Mouse (Mus musculus) right cerebral cortex, adult 18-20 months (tissue): ENCODE results near the gene Ckap2l.

ENCODE experiments used
- DNase-seq: peaks from one replicate; pipeline ENCODE4 v3.0.0; 2022; ENCODE audit warnings: mixed read lengths

The Ckap2l gene

DNA sequence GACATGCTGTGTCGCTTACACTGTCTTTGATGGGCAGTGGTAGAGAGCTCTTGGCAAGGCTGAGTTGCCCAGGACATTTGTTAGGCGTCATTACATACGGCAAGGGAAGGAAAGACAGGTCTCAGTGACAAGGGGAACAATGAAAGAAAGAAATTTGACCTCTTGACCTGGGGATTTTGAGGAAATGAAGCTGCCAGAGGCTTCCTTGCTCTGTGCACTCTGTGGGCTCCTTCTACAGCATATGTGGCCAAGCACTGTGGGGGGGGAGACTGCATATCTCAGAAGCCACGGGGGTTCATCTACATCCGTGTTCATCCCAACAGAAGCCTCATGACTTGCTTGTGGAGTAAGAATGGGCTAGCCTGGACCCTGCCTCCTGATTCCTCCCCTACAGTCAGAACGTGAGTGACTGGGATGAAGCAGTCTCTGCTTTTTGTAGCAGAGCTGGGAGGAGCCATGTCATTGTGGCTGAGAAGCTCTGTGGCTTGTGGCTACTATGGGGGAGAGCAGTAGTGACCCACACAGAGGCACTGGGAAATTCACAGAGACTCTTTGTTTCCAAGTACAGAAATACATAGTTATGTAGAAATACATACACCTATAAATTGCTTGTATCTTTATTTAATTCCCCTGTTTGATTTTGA is 35.7 kb downstream of the Ckap2l start:
- no peak for DNase-seq

DNA sequence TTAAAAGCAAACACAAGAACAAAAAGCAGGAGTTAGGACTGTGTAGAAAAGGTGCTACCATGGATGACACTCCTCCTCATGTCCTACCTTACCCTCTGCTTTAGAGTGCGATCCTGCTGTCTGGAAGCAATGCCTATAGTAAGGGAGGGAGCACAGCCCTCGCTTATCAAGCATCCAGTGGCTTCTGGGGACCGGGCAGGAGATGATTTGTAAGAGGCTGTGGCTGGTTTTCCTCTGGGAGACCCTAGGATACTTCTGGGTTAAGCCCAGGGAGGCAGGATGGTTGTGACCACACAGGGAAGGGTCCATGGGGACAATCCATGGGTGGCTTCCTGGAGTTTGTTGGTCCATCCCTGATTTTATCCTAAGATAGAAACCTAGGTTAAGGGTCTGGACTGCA is 36.4 kb downstream of the Ckap2l start:
- no peak for DNase-seq

DNA sequence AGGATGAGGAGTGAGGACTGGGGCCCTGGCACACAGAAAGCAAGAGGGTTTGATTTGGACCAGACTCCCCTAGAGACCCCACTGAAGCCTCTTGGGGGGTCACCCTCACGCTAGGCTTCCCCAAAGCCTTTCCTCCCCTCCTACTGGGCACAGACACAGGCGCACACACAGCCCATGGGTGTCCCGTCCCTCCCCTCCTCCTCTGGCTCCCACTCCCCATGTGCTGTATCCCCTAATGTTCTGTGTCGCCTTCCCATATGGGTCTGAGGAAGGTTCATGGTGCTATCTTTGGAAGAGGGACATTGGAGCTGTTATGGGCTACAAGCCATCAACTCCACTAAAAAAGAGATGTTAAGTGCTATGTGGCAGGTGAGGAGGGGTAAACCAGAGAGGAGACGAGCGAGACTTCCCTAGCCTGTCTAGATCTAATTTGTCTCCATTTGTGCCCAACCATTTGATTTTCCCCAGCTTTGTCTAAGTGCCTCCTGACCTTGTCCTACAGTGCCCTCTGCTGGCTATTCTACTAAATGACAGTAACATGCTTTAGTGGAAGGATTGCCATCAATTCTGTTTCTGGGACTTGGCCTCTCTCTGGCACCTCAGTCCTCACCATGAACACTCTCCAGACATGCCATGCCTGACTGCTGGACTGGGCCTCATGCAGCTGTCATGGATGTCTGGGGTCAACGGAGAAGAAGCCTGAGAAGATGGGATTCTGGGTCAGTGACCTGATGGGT is 38.4 kb downstream of the Ckap2l start:
- peak; percentile 75 for DNase-seq

DNA sequence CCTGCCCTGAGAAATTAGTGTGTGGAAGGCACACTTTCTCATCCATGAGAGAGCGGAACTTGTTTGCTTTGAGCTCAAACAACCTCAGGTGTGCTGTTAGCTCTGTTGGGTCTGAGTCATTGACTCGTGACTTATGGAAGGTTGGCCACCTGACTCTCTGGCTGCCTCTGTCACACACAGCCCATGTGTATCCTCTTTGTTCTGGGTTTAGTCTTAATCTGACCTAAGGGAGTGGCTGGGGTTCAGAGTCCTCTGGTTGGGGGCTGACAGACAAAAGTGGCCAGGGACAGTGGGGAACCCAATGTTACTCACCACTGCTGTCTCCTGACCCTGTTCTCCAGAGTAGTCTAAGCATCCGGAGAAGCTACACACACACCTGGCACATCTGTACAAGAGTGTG is 39.0 kb downstream of the Ckap2l start:
- no peak for DNase-seq

DNA sequence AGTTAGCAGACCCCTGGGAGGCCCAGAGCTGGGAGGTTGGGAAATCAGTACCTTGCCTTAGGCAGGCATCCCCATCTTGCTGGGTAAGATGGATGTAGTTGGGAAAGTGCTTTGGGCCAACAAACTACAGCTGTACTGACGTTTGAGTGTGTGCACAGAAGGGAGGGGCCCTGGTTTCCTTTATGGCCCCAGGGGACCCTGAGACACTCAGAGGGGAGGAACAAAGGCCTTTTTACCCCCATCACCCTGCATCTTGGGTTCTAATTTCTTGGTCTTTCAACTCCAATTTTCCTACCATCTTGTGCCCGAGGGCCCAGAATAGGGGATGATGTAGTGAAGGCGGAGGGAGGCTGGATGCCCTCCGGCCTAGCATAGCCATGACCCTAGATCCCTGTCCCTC is 41.0 kb downstream of the Ckap2l start:
- no peak for DNase-seq

DNA sequence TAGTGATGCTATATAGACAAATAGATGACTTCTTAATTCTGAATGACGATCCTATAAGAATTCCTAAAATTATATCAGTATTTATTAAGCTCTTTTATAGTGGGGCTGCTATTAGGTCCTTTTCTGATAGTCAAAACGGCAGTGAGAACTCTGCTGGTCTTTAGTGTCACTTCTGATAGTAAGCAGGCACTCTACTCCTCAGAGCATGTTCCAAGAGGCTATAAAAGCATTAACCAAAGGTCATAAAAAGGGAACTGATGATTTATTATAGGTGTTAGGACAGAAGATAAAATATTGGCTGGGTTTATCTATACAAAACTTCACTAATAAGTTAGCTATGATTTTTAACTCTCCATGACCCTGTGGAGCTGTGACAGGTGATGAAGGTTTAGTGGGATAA is 42.9 kb downstream of the Ckap2l start:
- DNase-seq = no peak

DNA sequence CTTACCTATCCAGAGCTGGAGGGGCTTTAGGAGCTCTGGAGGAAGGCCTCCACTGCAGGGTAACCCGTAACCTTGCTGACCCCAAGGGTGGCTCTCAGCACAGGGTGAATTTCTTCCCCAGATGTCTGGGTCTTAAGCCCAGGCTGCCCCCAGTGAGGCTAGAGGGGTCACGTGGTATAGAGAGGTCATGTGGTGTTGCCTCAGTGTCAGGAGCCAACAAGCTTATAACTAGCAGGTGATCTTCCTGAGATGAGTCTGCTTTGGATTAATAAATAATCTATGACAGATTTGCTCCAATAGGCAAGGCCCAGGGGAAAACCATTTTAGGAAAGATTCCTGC is 43.4 kb downstream of the Ckap2l start:
- DNase-seq = no peak

DNA sequence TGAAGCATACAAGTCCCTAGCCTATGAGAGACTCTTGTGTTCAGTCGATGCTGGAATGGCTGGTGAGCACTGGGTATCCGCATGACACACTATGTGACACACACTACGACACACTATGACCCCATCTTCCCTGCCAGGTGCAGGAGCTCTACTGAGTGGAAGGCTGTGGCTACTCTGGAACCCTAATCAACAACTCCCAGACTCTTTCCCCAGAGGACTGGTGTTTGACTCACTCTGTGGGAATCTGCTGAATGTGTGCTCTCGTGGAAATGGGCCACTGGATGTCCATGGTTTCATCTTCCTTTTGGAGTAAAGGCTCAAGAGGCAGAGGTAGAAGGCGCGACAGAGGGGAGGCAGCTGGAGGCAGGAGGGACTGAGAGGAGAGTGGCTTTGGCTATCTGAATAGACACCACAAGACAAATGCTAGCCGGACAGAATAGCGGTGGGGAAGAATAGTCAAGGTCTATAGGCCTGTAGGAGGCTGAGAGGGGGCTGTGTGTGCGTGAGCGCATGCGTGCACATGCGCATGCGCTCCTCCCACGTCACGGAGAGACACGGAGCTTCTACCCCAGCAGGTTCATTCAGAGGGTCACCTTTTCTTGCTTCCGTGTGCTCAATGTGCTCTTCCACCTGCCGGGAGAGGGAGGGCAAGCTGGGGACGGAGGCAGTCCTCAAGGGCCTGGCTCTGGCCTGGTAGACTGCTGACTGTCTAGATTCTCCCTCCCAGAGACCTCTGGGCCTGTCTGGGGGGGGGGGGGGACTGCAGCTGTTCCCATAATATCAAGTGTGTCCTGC is 44.0 kb downstream of the Ckap2l start:
- no peak for DNase-seq

DNA sequence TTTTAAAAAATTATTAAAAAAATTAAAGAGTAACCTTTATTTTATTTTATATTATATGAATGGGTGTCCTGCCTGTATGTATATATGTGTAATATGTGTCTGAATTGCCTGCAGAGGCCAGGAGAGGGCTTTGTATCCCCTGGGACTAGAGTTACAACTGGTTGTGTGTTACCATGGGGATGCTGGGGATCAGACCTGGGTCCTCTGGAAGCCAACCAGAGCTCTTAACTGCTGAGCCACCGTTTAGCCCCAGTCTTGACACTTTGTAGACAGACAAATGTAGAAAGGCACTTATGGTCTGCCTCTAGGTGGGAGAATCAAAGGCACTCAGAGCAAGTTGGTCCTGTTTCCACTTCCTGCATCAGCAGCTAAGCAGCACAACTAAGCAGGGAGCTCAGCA is 47.7 kb downstream of the Ckap2l start:
- no peak for DNase-seq

DNA sequence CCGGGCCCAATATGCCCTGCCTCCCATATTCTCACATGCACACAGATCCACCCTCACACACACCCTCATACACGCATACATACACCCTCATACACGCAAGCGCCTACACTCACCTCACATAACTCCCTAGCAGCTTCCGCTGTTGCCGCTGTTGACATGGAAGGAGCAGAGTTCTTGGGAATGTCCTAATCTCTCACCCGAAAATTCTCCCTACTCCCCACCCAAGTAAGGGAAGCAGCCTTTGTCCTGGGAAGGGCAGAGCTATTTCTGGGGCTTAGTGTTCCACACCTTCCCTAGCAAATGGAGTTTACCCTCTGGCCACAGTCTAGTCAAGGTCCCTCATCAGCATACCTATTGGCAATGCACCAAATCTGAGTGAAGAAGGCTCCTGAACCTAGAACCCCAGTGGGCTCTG is 49.3 kb downstream of the Ckap2l start:
- no peak for DNase-seq

DNA sequence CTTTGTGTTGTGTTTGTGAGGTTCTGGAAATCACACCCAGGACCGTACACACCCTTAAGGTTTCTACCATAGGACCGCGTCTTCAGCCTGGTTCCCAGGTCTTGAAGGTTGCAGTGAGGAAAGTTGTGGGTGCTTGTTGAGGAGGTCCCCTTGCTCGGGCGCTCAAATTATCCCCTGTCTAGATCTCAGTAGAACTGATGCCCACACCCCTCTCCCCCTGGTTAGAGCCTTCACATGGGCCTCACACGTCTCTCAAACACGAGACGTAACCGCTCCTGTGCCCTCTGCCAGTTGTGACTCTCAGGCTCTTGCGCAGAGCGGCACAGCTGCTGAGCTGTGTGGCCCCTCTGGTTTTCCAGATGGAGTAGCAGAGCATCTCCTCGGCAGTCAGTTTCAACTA is 50.1 kb downstream of the Ckap2l start:
- no peak for DNase-seq

DNA sequence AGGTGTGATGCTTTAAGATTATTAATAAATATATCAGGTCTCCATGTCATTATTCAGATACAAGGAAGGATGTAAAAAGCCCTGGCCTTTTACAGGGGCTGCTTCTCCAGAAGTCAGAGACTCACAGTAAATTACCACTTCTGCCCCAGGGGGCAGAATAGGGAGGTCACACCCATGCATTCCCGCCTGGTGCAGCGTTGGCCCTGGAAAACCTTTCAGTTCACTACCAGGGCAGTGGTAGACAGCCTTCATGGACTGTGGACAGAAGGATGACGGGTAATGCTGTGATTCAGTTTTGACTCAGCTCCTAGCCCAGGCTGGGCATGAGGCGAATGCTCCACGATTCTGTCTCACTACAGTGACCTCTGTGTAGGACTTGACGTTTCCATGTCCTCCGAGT is 50.6 kb downstream of the Ckap2l start:
- DNase-seq = no peak

DNA sequence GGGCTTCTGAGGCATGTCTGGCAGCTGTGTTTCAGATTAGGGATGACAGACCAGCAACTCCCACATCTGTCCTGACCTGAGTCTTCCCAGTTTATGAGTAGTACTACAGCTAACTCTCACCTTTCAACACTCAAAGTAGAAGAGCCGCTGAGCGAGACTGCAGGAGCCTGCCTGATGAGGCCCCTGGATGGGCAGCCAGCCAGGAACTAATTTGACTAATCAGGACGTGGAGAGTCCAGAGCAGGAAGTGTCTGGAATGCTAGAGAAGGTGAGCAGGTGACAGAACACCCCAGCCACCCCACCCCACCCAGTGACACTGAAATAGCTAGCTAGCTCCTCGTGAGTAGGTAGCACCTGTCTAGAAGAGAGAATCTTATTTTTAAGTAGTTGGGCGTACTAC is 51.4 kb downstream of the Ckap2l start:
- no peak for DNase-seq

DNA sequence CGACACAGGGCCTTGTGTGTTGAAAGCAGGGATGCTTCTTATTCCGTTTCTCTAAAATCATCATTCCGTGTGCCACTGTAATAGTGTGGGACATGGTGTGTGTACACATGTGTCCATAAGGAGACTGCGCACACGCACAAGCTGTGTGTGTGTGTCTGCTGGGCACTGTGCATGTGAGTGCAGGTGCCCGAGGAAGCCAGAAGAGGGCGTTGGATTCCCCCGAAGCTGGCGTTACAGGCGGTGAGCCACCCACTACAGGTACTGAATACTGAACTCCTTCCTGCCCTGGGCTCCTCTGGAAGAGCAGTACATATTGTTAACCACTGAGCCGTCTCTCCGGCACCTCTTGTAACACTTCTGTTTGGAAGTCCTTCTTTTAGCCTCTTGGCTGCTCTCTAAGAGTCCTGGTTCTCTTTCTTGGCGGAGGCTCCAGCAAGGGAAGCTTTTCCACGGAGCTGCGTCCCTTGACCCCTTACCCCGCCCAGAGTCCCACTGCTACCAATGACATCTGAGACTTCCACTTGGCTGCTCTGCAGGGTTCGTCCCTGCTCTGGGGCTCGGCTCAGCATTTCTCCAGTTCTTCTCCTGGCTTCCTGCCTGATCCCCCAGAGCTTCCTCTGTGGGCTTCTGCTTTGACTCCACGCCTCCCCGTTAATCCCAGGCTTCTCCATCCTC is 52.4 kb downstream of the Ckap2l start:
- no peak for DNase-seq

DNA sequence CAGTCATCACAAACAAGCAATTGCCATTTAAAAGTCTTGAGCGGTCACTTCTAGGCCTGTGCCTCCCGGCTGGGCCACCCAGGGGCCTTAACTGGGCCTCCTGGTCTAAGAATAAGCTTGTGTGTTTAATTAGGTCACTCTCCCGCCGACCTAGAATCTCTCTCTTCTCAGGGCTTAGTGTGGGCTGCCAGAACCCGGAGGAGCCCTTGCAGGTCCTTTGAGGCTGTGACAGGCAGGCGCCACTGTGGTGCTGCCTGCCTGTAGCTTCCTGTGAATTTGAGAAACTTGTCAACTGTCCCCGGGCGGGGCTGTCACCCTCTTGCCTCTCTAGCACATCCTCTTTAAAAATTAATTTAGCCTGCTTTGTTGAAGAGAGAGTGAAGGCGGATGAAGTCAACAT is 53.2 kb downstream of the Ckap2l start:
- peak; percentile 35 for DNase-seq

DNA sequence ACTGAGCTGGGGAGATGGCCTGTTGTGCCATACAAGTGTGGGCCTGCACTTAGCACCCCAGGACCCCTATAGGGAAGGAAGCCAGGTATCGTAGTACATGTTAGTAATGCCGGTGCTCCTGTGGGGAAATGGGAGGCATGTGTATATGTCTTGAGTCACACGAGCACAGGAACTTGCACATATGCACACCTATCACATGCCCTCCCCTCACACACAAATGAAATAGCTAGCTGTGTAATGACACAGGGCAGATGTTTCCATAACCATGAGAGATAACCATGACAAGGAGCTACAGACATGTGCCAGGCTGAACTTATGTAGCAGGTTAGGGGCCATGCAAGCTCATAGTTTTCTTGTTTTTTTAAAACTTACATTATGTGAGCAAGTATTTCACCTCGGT is 54.0 kb downstream of the Ckap2l start:
- DNase-seq = no peak

DNA sequence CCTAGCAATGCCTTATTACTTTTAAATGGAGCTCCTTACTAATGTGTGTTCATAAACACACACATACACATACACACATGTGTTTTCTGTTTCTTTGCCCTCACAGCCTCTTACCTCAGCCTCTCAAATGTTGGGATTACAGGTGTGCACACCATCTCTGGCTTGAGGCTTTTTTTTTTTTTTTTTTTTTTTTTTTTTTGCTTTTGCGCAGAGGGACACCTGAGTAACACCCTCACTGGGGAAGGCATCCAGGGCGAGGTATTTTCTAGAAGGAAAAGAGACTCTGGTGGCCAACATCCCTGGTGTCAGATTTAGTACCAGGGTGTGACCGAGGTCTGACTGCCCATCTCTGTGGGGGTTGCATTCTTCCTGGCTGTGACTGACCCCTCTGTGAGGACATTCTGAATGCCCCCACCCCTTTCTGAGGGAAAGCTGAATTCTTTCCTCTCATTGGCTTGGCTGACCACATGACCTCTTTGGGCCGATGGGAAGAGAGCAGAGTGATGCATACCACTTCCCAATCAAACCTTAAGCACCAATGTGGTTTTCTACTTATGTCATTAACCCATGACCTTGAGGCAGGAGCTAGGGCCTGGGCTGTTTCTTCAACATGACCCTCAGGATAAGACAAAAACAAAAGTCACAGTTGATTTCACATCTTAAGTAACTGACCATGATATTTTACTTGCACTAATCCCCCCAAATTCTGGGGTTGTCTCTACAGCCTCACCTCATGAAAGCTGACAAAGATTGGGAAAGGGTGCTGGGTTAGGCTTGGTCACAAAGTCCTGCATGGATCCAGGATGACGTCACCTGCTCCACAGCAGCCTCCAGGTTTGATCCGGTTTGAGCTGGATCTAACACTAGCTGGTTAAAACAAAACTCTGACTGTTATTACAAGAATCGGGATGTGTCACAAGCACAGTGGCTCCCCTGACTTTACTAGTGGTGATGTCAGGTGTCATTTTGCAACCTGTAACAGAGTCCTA is 54.9 kb downstream of the Ckap2l start:
- DNase-seq = no peak

DNA sequence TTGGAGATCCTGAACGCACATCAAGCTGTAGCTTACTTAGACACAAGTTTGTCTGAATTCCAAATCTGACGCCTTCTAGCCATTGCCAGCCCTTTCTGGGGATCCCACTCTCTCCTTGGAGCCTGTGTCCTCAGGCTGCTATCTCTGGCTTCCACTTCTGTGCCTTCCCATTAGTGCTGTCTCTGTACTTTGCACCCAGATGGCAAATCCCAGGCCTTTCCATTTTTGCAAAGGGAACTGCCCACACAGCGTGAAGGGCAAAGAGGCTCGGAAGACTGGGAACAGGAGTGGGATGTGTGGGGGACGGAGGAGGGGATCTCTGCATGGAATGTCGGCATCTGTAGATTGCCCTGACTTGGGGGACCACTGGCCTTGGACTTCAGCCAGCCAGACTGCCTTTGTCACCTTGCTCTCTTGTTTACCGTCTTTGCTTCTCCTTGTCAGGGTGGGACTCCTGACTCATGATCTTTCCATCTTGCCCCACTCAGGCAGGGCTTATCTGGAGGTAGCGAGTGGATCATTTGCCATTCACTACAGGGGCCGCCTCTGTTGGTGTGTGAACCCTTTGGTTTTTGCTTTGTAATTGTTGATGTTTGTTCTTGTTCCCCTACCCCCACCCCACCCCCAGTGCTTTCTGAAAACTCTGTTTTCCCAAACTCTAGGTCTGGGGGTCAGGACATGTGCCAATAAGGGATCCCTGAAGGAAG is 56.1 kb downstream of the Ckap2l start:
- peak; percentile 74 for DNase-seq

DNA sequence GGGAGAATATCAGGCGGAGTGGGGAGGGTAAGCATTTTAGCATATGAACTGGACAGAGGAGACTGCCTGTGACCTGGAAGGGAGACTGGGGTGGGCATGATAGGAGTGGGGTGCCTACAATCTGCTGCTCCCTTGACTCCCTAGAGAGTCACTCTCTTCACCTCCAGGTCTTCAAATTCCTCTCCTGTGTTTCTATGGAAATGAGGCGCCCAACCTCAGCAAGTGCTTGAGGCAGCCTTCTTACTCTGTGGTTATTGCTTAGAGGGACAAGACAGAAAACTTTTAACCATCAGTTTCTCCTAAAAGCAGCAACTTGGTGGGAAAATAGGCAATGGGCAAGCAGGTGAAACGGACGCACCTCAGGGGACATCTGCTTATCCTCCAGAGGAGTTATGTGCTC is 60.5 kb downstream of the Ckap2l start:
- no peak for DNase-seq

DNA sequence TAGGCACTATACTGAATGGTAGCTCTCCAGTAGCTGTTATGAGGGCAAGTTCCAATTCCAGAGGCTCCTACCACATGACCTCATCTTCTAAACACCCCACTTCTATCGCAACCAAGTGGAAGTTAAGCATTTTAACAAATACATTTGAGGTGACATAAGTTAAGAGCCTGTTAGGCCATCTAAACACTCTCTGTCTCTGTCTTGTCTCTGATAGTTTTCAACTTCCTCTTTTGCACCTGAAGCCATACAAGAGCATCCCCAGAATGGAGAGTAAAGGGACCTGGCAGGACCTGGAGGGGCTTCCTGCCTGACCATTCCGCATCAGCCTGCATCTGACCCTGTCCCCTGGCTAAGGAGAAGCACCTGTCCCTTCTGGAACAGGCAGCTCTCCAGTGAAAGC is 62.3 kb downstream of the Ckap2l start:
- DNase-seq = no peak

DNA sequence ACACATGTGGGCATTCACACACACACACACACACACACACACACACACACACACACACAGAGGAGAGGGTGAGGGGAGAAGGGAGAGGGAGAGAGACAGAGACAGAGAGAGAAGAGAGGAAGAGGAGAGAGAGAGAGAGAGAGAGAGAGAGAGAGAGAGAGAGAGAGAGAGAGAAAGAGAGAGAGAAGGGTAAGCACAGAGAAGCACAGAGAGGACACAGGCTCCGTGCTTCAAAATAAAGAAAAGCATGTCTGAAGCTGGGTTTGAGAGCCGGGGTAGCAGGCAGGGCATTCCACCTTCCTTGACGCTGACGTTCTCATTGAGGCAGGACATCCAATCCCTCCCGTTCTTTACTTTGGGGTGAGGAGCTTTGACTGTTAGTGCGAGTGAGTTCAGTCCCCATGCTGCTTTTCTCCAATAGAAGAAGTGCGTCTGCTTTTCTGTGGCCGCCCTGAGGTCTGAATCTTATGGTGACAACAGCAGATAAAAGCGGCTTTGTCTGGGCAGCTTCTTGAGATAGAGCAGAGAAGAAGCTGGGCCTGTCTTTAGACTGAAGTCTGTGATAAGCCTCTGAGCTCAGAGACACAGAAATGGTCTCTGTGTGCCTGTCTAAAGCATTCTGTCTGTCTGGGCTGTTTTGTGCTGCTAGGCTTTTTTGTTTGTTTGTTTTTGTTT is 63.1 kb downstream of the Ckap2l start:
- DNase-seq = no peak
